Mouse (Mus musculus): Measurements from ENCODE around the gene Agk. TPM values are rescaled to one million over a fixed set of nuclear protein-coding genes. Genes with fewer than 3 reads are reported as not detected.

Gene Agk
- total RNA-seq, 2 experiments from 2014 or later: 6.1 TPM

DNA sequence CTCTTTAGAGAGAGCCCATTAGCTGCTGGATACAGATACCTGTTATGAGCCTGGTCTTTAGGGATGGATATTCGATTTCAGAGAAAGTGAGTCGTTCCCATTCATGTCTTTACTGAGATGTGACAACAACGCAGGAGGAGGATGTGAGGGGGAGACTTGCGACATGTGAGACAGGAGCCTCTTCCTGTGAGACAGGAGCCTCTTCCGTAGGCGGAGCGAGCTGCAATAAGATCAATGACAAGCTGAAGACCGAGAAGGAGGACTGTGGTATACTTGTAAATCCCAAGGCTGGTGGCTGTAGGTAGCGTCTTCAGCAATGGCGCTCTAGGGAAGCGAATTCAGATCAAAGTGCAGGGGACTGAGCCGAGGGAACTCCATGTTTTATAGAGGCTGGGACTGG is 114.8 kb downstream of the Agk start:
- no peak for DNase-seq (ENCODE audit: low spot score)

DNA sequence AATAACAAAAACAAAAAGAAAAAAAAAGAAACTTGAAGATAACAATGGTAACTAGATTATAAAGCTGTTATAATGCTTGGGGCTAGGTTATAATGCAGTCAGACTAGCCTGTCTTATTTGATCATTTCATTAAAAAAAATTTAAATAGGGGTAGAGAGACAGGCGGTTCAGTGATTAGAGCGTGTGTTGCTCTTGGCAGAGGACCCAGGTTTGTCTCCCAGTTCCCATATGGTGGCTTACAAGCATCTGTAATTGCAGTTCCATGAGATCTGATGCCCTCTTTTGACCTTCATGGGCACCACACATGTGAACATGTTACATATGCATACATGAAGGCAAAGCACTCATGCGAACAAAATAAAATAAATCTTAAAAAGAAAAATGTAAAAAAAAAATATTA is 116.3 kb downstream of the Agk start:
- no peak for DNase-seq (ENCODE audit: low spot score)

DNA sequence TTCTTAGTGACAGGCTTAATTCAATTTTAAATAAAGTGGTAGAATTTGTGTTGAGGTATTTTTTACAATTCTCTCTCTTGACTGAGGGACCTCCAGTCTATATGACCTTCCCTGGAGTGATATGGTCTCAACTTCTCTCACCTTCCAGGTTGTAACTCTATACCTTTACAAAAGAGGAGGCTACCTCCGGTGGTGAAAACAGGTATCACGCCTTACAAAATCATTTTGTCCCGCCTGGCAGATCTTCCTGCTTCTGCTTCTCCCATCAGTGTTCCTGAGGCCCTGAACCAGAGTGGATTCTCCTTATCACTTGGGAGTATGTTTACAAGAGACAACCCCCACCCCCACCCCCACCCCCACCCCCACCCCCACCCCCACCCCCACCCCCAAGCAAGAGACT is 116.8 kb downstream of the Agk start:
- no peak for DNase-seq (ENCODE audit: low spot score)

DNA sequence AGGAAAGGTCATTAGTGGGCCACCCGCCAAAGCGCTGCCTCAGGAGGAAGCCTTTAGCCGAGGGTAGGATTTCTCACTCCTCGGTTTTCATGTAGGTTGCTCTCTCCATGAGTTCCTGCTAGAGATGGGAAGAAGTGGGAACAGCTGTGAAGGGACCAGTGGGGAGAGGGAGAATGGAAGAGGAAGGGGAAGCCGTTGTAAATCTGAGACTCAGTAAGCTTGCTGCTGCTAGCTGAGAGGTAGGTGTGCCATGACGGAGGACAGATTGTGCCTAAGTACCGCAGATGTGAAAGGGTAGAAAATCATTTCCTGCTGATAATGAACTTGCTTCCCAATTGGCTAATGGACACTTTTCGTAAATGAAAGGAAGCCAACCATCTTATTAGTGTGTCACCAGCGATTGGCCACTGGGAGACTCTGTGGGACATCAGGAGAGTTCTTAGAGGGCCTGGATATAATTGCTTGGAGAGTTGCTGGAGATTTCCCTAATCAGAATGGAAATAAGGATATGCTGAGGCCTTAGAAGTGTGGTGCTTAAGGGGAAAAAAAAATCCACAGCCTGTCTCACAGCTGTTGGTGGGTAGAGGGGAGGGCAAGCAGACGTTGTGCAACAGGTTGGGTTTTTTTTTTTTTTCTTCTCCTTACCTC is 118.4 kb downstream of the Agk start:
- no peak for DNase-seq (ENCODE audit: low spot score)

Other genes starting within 250 kb of the Agk start
- 1 to 10 TPM in 1 of 2 experiments, under 1 TPM in 1; 0.64 to 1.2 TPM for gene E330009J07Rik, start 111.0 kb downstream of the Agk start, total RNA-seq (2021)
- gene Wee2, start 113.9 kb downstream of the Agk start, total RNA-seq (2021): not detected
- gene Ssbp1, start 146.2 kb downstream of the Agk start, total RNA-seq (2021): 10 to 100 TPM; 21.1 to 23.8 TPM
- gene Tas2r137, start 166.1 kb downstream of the Agk start, total RNA-seq (2021): not detected
- not detected for gene Tas2r108, start 168.4 kb downstream of the Agk start, total RNA-seq (2021)
- not detected for gene Prss37, start 194.3 kb downstream of the Agk start, total RNA-seq (2021)
- gene Olfr461, start 229.9 kb downstream of the Agk start, total RNA-seq (2021): not detected
- gene Olfr460, start 244.3 kb downstream of the Agk start, total RNA-seq (2021): not detected